Mouse (Mus musculus) C2C12 (cell line): ENCODE results near the gene Ubac2.

Experiments
- CTCF ChIP-seq: IDR thresholded peaks from one replicate; pipeline ENCODE4 v1.5.1; 2011; ENCODE audit not compliant: control insufficient read depth, insufficient read depth, insufficient read length
- MAX ChIP-seq: IDR thresholded peaks from one replicate; pipeline ENCODE4 v1.6.1; 2011; ENCODE audit warnings: mild to moderate bottlenecking, control low read depth
- MYOD1 ChIP-seq: IDR thresholded peaks from one replicate; pipeline ENCODE4 v1.6.1; 2011; ENCODE audit warnings: low read depth; ENCODE audit not compliant: control insufficient read depth, insufficient read length
- MYOG ChIP-seq: IDR thresholded peaks from one replicate; pipeline ENCODE4 v1.6.1; 2011; ENCODE audit not compliant: control insufficient read depth, insufficient read length; ENCODE audit errors: extremely low read depth
- USF1 ChIP-seq: IDR thresholded peaks from one replicate; pipeline ENCODE4 v1.6.1; 2011; ENCODE audit warnings: low read depth, mild to moderate bottlenecking, control low read depth, moderate library complexity

GRCm38 (mm10) chr14:121906341-121906991, 28.0 kb downstream of the Ubac2 start:
- TF ChIP-seq CTCF (no peak), MYOG (no peak), MAX (no peak), MYOD1 (no peak), USF1 (no peak)
